In the genomic region with DNA sequence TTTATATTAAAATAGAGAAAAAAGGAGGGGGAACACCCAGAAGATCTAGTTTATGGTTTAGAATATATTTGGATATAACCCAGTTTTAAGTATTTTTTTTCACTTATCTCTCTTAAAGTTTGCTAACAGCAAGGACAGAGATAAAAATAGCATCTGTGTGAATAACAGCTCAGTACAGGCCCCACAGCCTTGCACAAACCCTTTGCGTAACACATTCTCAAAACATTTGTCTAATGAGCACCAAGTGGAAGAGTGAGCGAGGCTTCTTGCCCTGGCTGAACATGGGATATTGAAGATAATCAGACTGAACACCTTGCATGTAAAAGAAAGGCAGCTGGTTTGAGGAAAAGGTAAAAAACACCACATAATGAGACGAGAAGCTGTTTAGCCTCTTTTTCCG, we compare ENCODE assay signal across 14 mouse cellular contexts.
"Had no signal": no experiment of that assay in that cellular context is flagged by ENCODE, and none has a peak within 500 bp of the region (broad histone marks: within the 10 kb centered on the region; RNA-seq: fewer than 3 reads in every experiment).

No protein-coding gene starts in this region.

- DNase-seq: kidney, adult 2 months; kidney, postnatal 14 days; left cerebral cortex, postnatal 4 days; lung, adult 2 months; lung, postnatal 36 days; thymus, postnatal 4 days had no signal

- H3K9me3 ChIP-seq: kidney, embryonic 15.5 days; limb, embryonic 13.5 days; liver, embryonic 15.5 days; megakaryocyte, embryonic 14.5 days; midbrain, embryonic 12.5 days; neural tube, embryonic 13.5 days had no signal

- H3K9ac ChIP-seq: kidney, embryonic 15.5 days; limb, embryonic 13.5 days; liver, embryonic 15.5 days; midbrain, embryonic 12.5 days; neural tube, embryonic 13.5 days had no signal

- H3K4me1 ChIP-seq: kidney, embryonic 15.5 days; limb, embryonic 13.5 days; liver, embryonic 15.5 days; megakaryocyte, embryonic 14.5 days; midbrain, embryonic 12.5 days; neural tube, embryonic 13.5 days had no signal

- H3K4me3 ChIP-seq: kidney, embryonic 15.5 days; limb, embryonic 13.5 days; liver, embryonic 15.5 days; megakaryocyte, embryonic 14.5 days; midbrain, embryonic 12.5 days; neural tube, embryonic 13.5 days had no signal

- ATAC-seq: midbrain, embryonic 16.5 days had no signal

- H3K36me3 ChIP-seq: kidney, embryonic 15.5 days; limb, embryonic 13.5 days; liver, embryonic 15.5 days; midbrain, embryonic 12.5 days; neural tube, embryonic 13.5 days had no signal

- H3K27me3 ChIP-seq: kidney, embryonic 15.5 days; limb, embryonic 13.5 days; liver, embryonic 15.5 days; megakaryocyte, embryonic 14.5 days; midbrain, embryonic 12.5 days; neural tube, embryonic 13.5 days had no signal

- H3K4me2 ChIP-seq: kidney, embryonic 15.5 days; limb, embryonic 13.5 days; liver, embryonic 15.5 days; midbrain, embryonic 12.5 days; neural tube, embryonic 13.5 days had no signal

- H3K27ac ChIP-seq: kidney, embryonic 15.5 days; limb, embryonic 13.5 days; liver, embryonic 15.5 days; midbrain, embryonic 12.5 days; neural tube, embryonic 13.5 days; stomach, postnatal 0 days had no signal
